Mouse (Mus musculus) kidney, embryonic 15.5 days (tissue): ENCODE data around the gene Arhgap33. TPM values are rescaled to one million over a fixed set of nuclear protein-coding genes. Genes with fewer than 3 reads are reported as not detected.

Source experiments
- ATAC-seq: fragments of 200-750 bp; cut with Nextera tagmentation; replicated peaks from 2 replicates; pipeline ENCODE4 v1.8.0; 2017; ENCODE audit warnings: moderate TSS enrichment; ENCODE audit not compliant: low FRiP score
- H3K27ac ChIP-seq: fragments of 300-500 bp; sonication (generic); 2 replicates; pipeline ENCODE4 v1.5.1; 2015; ENCODE audit warnings: mild to moderate bottlenecking, inconsistent platforms
- H3K27me3 ChIP-seq: fragments of 300-500 bp; sonication (generic); 2 replicates; pipeline ENCODE4 v1.6.1; 2015; ENCODE audit warnings: inconsistent platforms
- H3K36me3 ChIP-seq: fragments of 300-500 bp; sonication (generic); 2 replicates; pipeline ENCODE4 v1.6.1; 2015; ENCODE audit warnings: inconsistent platforms
- H3K4me1 ChIP-seq: fragments of 300-500 bp; sonication (generic); 2 replicates; pipeline ENCODE4 v1.6.1; 2015; ENCODE audit warnings: inconsistent platforms
- H3K4me2 ChIP-seq: fragments of 300-500 bp; sonication (generic); 2 replicates; pipeline ENCODE4 v1.6.1; 2015; ENCODE audit warnings: moderate library complexity, mild to moderate bottlenecking, inconsistent platforms
- H3K4me3 ChIP-seq: fragments of 300-500 bp; sonication (generic); replicated peaks from 2 replicates; pipeline ENCODE4 v1.5.1; 2015; ENCODE audit warnings: mild to moderate bottlenecking, inconsistent platforms
- H3K9ac ChIP-seq: fragments of 300-500 bp; sonication (generic); 2 replicates; pipeline ENCODE4 v1.6.1; 2015; ENCODE audit warnings: mild to moderate bottlenecking, inconsistent platforms
- H3K9me3 ChIP-seq: fragments of 300-500 bp; sonication (generic); replicated peaks from 2 replicates; pipeline ENCODE4 v1.6.1; 2016; ENCODE audit warnings: inconsistent platforms
- WGBS: fragments of 180-500 bp; shearing (Covaris S2); methylation state at CpG from one replicate; pipeline ENCODE4 v1.1.7; 2015; ENCODE audit warnings: mixed read lengths; 5-methylcytosine and 5-hydroxymethylcytosine counted together
- polyA plus RNA-seq: library from polyadenylated mRNA; unstranded; fragments of >200 nt; fragmentation: Nextera tagmentation; extraction: Ambion mirVana; gene quantifications from 2 replicates; pipeline ENCODE4 v1.2.1, GENCODE M21; 2015

Gene Arhgap33
- polyA plus RNA-seq, 1 experiment from 2014 or later: 16.0 TPM

DNA sequence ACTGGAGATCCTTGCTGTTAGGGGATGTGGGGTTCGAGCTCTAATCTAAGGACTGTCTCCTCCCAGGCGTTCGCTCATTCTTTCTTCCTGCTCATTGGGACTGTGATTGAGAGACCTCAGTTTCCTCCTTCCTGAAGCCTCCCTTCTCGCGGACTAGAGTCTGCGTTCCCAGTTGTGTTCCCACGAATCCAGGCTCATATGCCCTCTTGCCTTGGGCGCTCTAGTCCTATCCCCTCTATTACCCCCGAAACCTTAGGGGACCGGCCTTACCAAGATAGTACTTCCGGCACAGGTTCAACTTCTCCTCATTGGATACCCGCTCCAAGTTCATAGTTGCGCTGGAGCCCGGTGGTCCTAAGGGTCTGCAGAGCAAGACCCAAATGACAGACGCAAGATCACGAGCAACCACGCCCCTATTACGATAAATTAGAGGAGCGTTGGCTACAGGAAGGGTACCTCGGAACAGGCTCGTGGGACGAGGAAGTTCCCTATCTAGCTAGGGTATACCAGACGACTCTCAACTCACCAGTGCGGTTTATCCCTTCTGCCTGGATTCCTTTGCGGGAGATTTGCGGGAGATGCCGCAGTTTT is 27.8 kb upstream of the Arhgap33 start:
- Histone ChIP-seq H3K27ac (peak overlapping the region; percentile 97), H3K27me3 (no peaks in the 10 kb centered on the region), H3K4me1 (peaks cover 44% of the 10 kb centered on the region), H3K9me3 (no peaks in the 10 kb centered on the region), H3K4me2 (peak overlapping the region; percentile 79), H3K36me3 (peaks cover 39% of the 10 kb centered on the region), H3K9ac (peak overlapping the region; percentile 73), H3K4me3 (peak overlapping the region; percentile 80)
- WGBS: under 1% methylated on average over 27 of the region's 27 CpGs
- no peak for ATAC-seq

DNA sequence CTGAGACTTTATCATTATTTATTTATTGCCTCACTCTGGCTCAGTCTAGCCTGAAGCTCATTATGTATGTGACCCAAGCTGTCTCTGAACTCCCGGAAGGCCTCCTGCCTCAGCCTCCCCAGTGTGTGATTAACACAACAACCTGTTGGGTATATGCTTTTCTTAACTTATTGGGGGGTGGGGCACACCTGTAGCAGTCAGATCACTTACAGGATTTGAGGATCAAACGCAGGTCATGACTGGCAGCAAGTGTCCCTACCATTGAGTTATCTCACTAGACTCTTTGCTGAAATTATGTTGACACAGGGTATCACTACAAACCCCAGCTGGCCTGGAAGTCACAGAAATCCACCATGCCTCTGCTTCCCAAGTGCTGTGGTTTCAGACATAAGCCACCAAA is 25.4 kb upstream of the Arhgap33 start:
- Histone ChIP-seq H3K4me1 (peaks cover 44% of the 10 kb centered on the region), H3K36me3 (peaks cover 39% of the 10 kb centered on the region), H3K9ac (0 out of 2 replicates have a peak overlapping the region, but pooled peaks have one; percentile 14), H3K4me3 (peak overlapping the region; percentile 71; the same call in 1 of the 2 replicates), H3K27me3 (no peaks in the 10 kb centered on the region), H3K9me3 (no peaks in the 10 kb centered on the region), H3K4me2 (peak overlapping the region; percentile 92), H3K27ac (peak overlapping the region; percentile 71; the same call in 1 of the 2 replicates)
- WGBS: 58% methylated on average over 2 of the region's 2 CpGs
- no peak for ATAC-seq

DNA sequence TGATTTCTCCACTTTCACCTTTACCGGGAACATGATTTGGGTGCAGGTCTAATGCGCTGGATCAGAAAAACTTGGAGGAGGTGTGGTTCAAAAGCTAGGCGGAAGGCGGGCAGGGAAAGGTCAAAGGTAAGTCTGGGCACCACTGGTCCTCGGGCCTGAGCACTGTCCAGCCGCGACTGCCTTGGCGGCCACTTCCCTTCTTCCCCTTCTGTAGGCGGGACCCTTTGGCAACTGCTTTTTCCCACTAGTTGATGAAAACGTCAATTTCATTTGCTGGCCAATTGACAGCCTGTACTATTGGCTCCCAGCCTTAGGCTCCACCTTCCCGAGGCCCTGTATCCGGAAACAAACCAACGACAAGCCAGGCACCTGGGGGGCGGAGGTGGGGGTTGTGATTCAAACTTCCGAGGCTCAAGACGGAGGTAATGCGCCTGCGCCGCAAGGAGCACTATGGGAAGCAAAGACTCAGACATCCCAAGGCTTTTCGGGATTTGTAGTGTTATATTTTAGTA is 24.6 kb upstream of the Arhgap33 start, which contains the start of gene Lin37:
Lin37 (minus strand) TSS at position 396 of the 512 bp plus-strand sequence.
- peak within 1 kb of the TSS; percentile 81 for H3K9ac ChIP-seq
- H3K27me3 ChIP-seq: no peaks in the 10 kb centered on the region
- H3K4me3 ChIP-seq: peak within 1 kb of the TSS; percentile 71
- H3K4me2 ChIP-seq: peak within 1 kb of the TSS; percentile 92
- peak; percentile 87 for ATAC-seq
- H3K36me3 ChIP-seq: peaks cover 39% of the 10 kb centered on the region
- H3K27ac ChIP-seq: peak within 1 kb of the TSS; percentile 75
- no peaks in the 10 kb centered on the region for H3K9me3 ChIP-seq
- H3K4me1 ChIP-seq: peaks cover 42% of the 10 kb centered on the region
- WGBS: under 1% methylated on average over 20 of the region's 20 CpGs

DNA sequence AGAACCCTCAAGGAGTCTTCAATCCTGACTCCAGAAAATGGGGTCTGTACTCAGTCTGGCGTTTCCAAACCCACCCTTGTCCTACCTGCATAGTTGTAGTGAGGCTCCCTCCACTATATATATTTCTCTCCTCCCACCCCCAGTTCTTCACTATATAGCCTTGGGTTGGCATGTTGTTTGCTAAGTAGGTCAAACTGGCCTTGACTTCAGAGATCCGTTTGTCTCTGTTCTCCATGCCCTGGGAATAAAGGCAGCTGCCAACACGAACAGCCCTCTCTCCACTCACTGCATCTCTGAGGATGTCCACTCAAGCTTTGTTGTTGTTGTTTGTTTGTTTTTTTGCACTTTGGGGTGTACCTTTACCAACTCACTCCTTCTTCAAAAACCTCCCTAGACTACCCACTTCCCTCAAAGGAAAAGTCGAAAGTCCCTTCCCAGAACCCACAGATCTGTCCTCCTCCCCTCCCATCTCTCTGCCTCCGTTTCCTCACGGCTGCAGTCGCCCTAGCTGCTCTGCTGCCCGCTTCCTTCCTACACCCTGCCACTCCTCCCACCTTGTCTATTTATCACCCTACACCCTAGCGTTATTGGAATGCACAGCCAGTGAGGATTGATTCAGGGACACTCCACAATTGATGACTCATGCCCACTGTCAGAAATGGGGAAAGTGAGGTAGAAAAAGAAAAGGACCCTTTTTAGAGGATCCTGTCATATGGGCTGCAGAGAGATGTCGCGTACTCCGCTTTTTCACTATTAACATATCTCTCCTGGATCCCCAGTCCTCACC is 24.0 kb upstream of the Arhgap33 start:
- H3K9me3 ChIP-seq: no peaks in the 10 kb centered on the region
- no peak for ATAC-seq
- H3K27ac ChIP-seq: peak overlapping the region; percentile 75
- no peaks in the 10 kb centered on the region for H3K27me3 ChIP-seq
- peak overlapping the region; percentile 81 for H3K9ac ChIP-seq
- H3K4me3 ChIP-seq: peak overlapping the region; percentile 71
- H3K4me1 ChIP-seq: peaks cover 39% of the 10 kb centered on the region
- H3K4me2 ChIP-seq: peak overlapping the region; percentile 92
- 13% methylated on average over 12 of the region's 12 CpGs for WGBS
- peaks cover 44% of the 10 kb centered on the region for H3K36me3 ChIP-seq

DNA sequence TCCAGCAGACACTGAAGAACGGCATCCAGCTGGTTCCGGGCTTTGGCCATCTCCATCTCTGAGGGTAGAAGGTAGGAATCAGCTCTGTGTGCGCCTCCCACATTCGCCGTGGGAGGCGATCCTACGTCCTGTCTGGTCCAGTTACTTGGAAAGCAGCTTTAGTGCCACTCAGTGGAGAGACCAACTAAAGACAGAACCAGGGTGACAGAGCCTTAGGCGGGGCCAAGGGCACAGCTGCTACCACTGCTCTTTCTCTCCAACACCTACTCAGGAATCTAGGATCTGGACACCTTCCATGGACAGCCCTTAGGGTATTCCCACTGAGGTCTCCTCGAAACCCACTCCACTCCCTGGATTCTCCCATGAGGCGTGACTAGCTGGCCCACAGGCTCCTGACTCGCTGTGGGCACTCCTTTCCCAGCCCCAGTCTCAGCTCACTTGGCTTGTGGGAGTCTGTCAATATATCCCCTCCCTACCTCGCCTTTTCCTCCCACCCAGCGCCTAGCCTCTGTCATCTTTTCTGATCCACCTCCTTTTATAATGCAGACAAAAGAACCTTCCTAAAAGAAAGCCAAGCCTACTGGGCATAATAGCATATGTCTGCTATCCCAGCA is 23.1 kb upstream of the Arhgap33 start:
- Histone ChIP-seq H3K4me1 (peaks cover 44% of the 10 kb centered on the region), H3K9me3 (no peaks in the 10 kb centered on the region), H3K36me3 (peaks cover 44% of the 10 kb centered on the region), H3K4me2 (peak overlapping the region; percentile 92), H3K27ac (no peak overlapping the region), H3K4me3 (peak overlapping the region; percentile 71), H3K27me3 (no peaks in the 10 kb centered on the region), H3K9ac (peak overlapping the region; percentile 81; the same call in 1 of the 2 replicates)
- 82% methylated on average over 13 of the region's 13 CpGs for WGBS
- no peak for ATAC-seq

DNA sequence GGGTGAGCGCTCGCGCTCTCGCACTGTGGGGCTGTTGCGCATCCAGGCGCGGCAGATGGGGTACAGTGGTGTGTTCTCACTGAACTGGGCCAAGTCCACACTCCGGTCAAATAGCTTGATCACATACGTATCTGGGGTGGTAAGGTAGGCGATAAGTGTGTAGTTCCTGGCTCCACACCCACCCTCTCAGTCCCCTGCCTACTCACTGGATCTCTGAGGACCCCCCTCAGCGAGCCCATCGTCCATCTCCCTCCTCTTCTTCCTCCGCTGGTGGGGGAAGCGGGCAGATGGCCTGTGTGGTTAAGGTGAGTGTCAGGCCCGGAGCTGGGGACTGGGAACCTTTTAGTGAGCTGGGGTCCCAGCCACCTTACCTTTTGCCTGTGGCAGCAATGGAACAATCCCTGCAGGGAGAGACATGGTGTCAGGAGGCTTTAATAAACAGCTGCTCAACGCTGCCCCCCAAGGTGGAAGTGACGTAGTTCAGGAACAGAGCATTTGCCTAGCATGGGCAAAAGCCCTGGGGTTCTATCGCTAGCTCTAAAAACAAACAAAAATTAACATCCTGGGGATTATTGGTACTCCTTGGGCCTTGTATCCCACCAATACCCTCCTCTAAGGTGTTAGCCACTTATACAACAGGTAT is 22.2 kb upstream of the Arhgap33 start:
- WGBS: 94% methylated on average over 18 of the region's 18 CpGs
- Histone ChIP-seq H3K36me3 (peaks cover 44% of the 10 kb centered on the region), H3K9ac (no peak overlapping the region), H3K4me2 (no peak overlapping the region), H3K4me3 (no peak overlapping the region), H3K27ac (no peak overlapping the region), H3K9me3 (no peaks in the 10 kb centered on the region), H3K27me3 (no peaks in the 10 kb centered on the region), H3K4me1 (peaks cover 46% of the 10 kb centered on the region)
- ATAC-seq: no peak

DNA sequence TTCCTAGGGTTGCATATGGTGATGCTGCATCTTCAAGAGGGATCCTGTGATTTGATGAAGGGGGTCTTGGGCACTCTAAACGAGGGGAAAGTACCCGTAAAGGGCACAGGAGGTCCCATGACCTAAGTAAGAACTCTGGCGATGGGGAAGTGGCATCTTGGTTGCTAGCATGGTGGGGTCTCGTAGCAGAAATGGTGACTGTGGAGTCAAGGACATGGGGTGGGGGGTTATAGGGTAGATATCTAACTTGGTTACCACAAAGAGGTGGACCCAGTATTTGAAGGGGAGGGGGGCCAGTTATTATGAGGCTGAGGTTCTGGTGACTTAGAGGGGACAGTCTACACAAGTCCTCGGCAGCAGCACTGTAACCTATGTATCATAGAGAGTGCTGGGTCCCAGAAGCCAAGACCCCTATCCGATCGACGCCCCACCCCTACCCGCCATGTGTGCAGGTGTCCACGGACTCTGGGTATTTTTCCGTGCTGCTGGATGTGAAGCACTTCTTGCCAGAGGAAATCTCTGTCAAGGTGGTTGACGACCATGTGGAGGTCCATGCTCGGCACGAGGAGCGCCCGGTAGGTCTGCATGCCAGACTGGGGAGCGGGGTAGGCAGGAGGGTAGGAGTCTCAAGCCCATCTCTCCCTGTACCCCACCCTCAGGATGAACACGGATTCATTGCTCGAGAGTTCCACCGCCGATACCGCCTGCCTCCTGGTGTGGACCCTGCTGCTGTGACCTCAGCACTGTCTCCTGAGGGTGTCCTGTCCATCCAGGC is 19.1 kb upstream of the Arhgap33 start:
- H3K4me2 ChIP-seq: peak overlapping the region; percentile 85
- peaks cover 41% of the 10 kb centered on the region for H3K4me1 ChIP-seq
- H3K4me3 ChIP-seq: peak overlapping the region; percentile 66
- no peaks in the 10 kb centered on the region for H3K9me3 ChIP-seq
- WGBS: 80% methylated on average over 22 of the region's 22 CpGs
- 0 out of 2 replicates have a peak overlapping the region, but pooled peaks have one; percentile 99 for H3K27ac ChIP-seq
- 0 out of 2 replicates have a peak overlapping the region, but pooled peaks have one; percentile 56 for H3K9ac ChIP-seq
- H3K27me3 ChIP-seq: no peaks in the 10 kb centered on the region
- ATAC-seq: no peak
- peaks cover 40% of the 10 kb centered on the region for H3K36me3 ChIP-seq

DNA sequence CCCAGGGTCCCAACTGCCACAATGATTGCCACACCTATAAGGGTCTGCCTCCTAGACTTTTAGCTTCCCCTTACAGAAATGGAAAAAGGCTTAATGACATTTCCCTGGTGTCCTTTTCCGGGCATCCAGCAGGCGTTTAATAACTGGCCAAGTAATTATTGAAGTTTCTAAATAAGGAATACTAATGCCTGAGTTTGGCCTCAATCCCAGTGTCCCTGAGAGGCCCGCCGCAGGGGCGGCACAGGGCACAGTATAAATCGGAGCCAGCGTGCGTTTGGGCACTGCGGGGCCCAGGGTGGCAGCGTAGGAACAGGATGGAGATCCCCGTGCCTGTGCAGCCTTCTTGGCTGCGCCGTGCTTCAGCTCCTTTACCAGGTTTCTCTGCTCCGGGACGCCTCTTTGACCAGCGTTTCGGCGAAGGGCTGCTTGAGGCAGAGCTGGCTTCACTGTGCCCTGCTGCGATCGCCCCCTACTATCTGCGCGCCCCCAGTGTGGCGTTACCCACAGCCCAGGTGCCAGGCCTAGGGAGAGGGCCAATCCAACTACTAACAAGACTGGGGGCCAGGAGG is 18.2 kb upstream of the Arhgap33 start:
- Histone ChIP-seq H3K36me3 (peaks cover 49% of the 10 kb centered on the region), H3K27me3 (no peaks in the 10 kb centered on the region), H3K9ac (peak overlapping the region; percentile 56), H3K4me1 (peaks cover 32% of the 10 kb centered on the region), H3K4me2 (peak overlapping the region; percentile 85), H3K27ac (peak overlapping the region; percentile 99), H3K9me3 (no peaks in the 10 kb centered on the region), H3K4me3 (peak overlapping the region; percentile 66)
- WGBS: 3% methylated on average over 23 of the region's 23 CpGs
- ATAC-seq: 0 out of 2 replicates have a peak, but pooled peaks have one; percentile 19

DNA sequence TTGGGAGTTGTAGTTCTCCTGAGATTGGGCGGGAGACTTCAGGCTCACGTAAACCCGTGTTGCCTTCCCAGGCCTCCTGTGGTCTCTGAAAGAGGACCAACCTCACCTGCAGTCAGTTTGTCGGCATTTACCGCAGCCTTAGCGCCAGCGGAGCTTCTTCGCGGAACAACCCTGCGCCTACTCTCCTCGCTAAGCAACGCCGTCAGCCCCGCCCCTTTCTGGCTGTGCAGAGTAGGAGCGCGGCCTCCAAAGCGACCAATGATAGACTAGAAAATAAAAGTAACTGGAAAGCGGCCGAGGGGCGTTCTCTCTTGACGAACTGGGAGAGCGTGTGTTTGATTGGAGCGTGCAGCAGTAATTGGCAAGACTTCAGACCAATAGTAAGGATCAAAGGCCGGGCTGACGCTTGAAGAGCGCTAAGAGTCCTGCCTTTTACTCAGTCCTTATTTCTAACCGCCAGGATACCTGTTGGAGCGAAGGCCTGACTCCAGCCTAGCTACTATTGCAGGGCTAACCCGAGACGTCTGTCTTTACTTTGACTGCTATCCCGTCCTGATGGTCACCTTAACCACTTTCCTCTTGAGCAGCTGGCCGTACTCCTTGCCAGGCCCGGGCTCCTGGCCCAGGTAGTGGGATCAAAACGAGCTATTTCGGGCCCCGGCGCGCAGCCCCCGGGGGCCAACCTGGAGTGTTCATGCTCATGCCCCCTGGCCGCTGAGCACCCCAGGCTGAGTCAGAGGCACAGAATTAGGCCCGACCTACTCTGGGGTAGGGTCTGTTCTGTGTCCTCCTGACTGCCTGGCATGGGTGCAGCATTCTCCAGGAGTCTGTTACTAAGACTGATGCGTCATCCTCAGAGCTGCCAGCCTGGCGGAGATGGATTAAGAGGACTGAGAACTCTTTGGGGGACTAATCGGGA is 17.5 kb upstream of the Arhgap33 start, which contains the start of the genes Hspb6 and Proser3:
Hspb6 (plus strand) TSS at position 77 of the 919 bp plus-strand sequence.
Proser3 (minus strand) TSS at position 198 of the 919 bp plus-strand sequence.
- no peaks in the 10 kb centered on the region for H3K27me3 ChIP-seq
- peak within 1 kb of the TSS; percentile 66 for H3K4me3 ChIP-seq
- H3K27ac ChIP-seq: peak within 1 kb of the TSS; percentile 99
- ATAC-seq: peak; percentile 96
- peaks cover 52% of the 10 kb centered on the region for H3K36me3 ChIP-seq
- peaks cover 27% of the 10 kb centered on the region for H3K4me1 ChIP-seq
- H3K9ac ChIP-seq: peak within 1 kb of the TSS; percentile 66
- under 1% methylated on average over 44 of the region's 44 CpGs for WGBS
- no peaks in the 10 kb centered on the region for H3K9me3 ChIP-seq
- peak within 1 kb of the TSS; percentile 85 for H3K4me2 ChIP-seq
